Comparison of ENCODE assay signal across 9 mouse cellular contexts in genomic region chr11:117627746-117628311, GRCm38 (mm10). TPM values are rescaled to one million over a fixed set of nuclear protein-coding genes. Genes with fewer than 3 reads are reported as not detected.
DNase-seq lines count a peak whose midpoint lies in the region; ATAC-seq and TF ChIP-seq lines count a peak whose summit lies in the region.
"Had no signal": no experiment of that assay in that cellular context is flagged by ENCODE, and none has a peak within 500 bp of the region (broad histone marks: within the 10 kb centered on the region; RNA-seq: fewer than 3 reads in every experiment).

No protein-coding gene starts in this region.

- no peaks in the 10 kb centered on the region for H3K36me3 ChIP-seq in thymus, adult 2 months (ENCODE audit: control insufficient read depth, insufficient read depth, low read length)
- no peaks in the 10 kb centered on the region for H3K36me3 ChIP-seq in limb, embryonic 11.5 days (ENCODE audit: control insufficient read depth, insufficient read depth, low read length)
- H3K36me3 ChIP-seq: stomach, embryonic 15.5 days had no signal

- WGBS in thymus, adult 2 months, result 88% methylated on average over 9 of the region's 9 CpGs
- 9% methylated on average over 9 of the region's 9 CpGs for WGBS in limb, embryonic 11.5 days

- H3K4me3 ChIP-seq in thymus, adult 2 months (ENCODE audit: control insufficient read depth, insufficient read depth, low read length), result no peak overlapping the region
- H3K4me3 ChIP-seq in limb, embryonic 11.5 days (ENCODE audit: low read depth, low read length), result no peak overlapping the region
- H3K4me3 ChIP-seq: stomach, embryonic 15.5 days had no signal

- DNase-seq in embryo, embryonic 11 days, result peak; percentile 34
- DNase-seq in embryo, embryonic 9.5 days (ENCODE audit: extremely low spot score), result no peak
- peak; percentile 41 for DNase-seq in thymus, postnatal 14 days
- DNase-seq in thymus, adult 2 months, result no peak
- DNase-seq in limb, embryonic 11.5 days (ENCODE audit: low spot score), result no peak
- no peak for DNase-seq in spleen, postnatal 4 days (ENCODE audit: low spot score in 2 of 2)
- no peak for DNase-seq in adipocyte (ENCODE audit: low spot score)
- no peak for DNase-seq in gastrocnemius, postnatal 25 days

- H3K4me2 ChIP-seq in limb, embryonic 11.5 days (ENCODE audit: low read depth, severe bottlenecking), result peak overlapping the region; percentile 12; the same call in 1 of the 2 replicates
- H3K4me2 ChIP-seq: stomach, embryonic 15.5 days had no signal

- TF ChIP-seq CTCF in thymus, adult 2 months (IDR thresholded peaks at IDR 0.05; ENCODE audit: borderline replicate concordance, control insufficient read depth, extremely low read depth, insufficient read depth, low read length, poor library complexity), result no peak

- ATAC-seq in limb, embryonic 11.5 days (ENCODE audit: insufficient number of reproducible peaks, low FRiP score, low TSS enrichment, low read depth), result no peak

- H3K4me1 ChIP-seq in thymus, adult 2 months (replicated peaks; ENCODE audit: control insufficient read depth, insufficient read depth, low read length), result peaks cover 8% of the 10 kb centered on the region; the same call in 1 of the 2 replicates
- peaks cover 5% of the 10 kb centered on the region for H3K4me1 ChIP-seq in limb, embryonic 11.5 days (ENCODE audit: control insufficient read depth, insufficient read depth, low read length)

- no peak overlapping the region for H3K27ac ChIP-seq in thymus, adult 2 months (ENCODE audit: control insufficient read depth, insufficient read depth, low read length)
- H3K27ac ChIP-seq in limb, embryonic 11.5 days (replicated peaks; ENCODE audit: low read depth, low read length), result no peak overlapping the region; the same call in 1 of the 2 replicates
- H3K27ac ChIP-seq: stomach, embryonic 15.5 days had no signal

- TF ChIP-seq POLR2A in thymus, adult 2 months (IDR thresholded peaks at IDR 0.05; ENCODE audit: control insufficient read depth, extremely low read depth, insufficient read depth, low read length, poor library complexity), result no peak

- no peaks in the 10 kb centered on the region for H3K27me3 ChIP-seq in thymus, adult 2 months (ENCODE audit: control insufficient read depth, insufficient read depth, low read length)
- H3K27me3 ChIP-seq in limb, embryonic 11.5 days (ENCODE audit: control insufficient read depth, insufficient read depth, low read length), result peaks cover 12% of the 10 kb centered on the region
- H3K27me3 ChIP-seq: stomach, embryonic 15.5 days had no signal

- no peaks in the 10 kb centered on the region for H3K9me3 ChIP-seq in limb, embryonic 11.5 days (ENCODE audit: control insufficient read depth, low read length)
- H3K9me3 ChIP-seq: stomach, embryonic 15.5 days had no signal

- no peak overlapping the region for H3K9ac ChIP-seq in limb, embryonic 11.5 days (ENCODE audit: low read length)
- H3K9ac ChIP-seq: stomach, embryonic 15.5 days had no signal

RNA-seq across cellular contexts. Expression of gene Tnrc6c, which starts 26.3 kb away (rescaled TPM):
- 75.0 and 89.7 TPM in 2 replicates for polyA plus RNA-seq in thymus, adult 2 months (2012; rRNA removed)
- polyA plus RNA-seq in limb, embryonic 11.5 days (2014; fragmentation: Nextera tagmentation; extraction: Ambion mirVana), result 16.1 and 16.5 TPM in 2 replicates
- 10 to 100 TPM; 17.2 to 18.2 TPM for total RNA-seq in gastrocnemius, postnatal 25 days (2021)

Comparison
In these comparisons a context has a peak if more than half of its experiments do, and no peak if none do; other contexts are left out.
1. DNase-seq: peak in embryo, embryonic 11 days (single experiment) and thymus, postnatal 14 days (single experiment); none in embryo, embryonic 9.5 days (single experiment), thymus, adult 2 months (single experiment), limb, embryonic 11.5 days (single experiment), spleen, postnatal 4 days (0 of 2), adipocyte (single experiment) and gastrocnemius, postnatal 25 days (single experiment).